Mouse (Mus musculus) CH12.LX (cell line): ENCODE measurements around the gene Tor1a.
A peak's percentile ranks its signal among the peaks of the same experiment; 100 is the strongest.

Experiments
- CHD1 ChIP-seq: IDR thresholded peaks from 2 replicates; pipeline ENCODE4 v1.6.1; 2012; ENCODE audit warnings: low read depth, low read length, improper control_type of control experiment, inconsistent platforms
- CTCF ChIP-seq, 2 experiments: IDR thresholded peaks in 1 of 2; conservative IDR thresholded peaks in 1 of 2; 2 replicates each; pipeline ENCODE4 v1.5.1; 2011 to 2012; ENCODE audit warnings: low read depth in 2 of 2, low read length in 2 of 2, improper control_type of control experiment in 1 of 2, inconsistent platforms in 1 of 2, mild to moderate bottlenecking in 1 of 2, moderate library complexity in 1 of 2
- GABPA ChIP-seq: IDR thresholded peaks from 2 replicates; pipeline ENCODE4 v1.6.1; 2012; ENCODE audit warnings: low read depth, low read length, improper control_type of control experiment, inconsistent platforms; ENCODE audit not compliant: insufficient replicate concordance
- JUN ChIP-seq: IDR thresholded peaks from 2 replicates; pipeline ENCODE4 v1.6.1; 2011; ENCODE audit warnings: low read depth, mild to moderate bottlenecking, low read length, improper control_type of control experiment, moderate library complexity; ENCODE audit not compliant: insufficient read depth
- JUND ChIP-seq: conservative IDR thresholded peaks from 2 replicates; pipeline ENCODE4 v1.6.1; 2011; ENCODE audit warnings: low read depth, low read length, improper control_type of control experiment
- MEF2A ChIP-seq: IDR thresholded peaks from 2 replicates; pipeline ENCODE4 v1.6.1; 2014; ENCODE audit warnings: low read depth, mild to moderate bottlenecking, inconsistent platforms, low read length, improper control_type of control experiment, borderline replicate concordance
- POLR2A ChIP-seq: IDR thresholded peaks from 2 replicates; pipeline ENCODE4 v1.6.1; 2011; ENCODE audit warnings: low read depth, mild to moderate bottlenecking, improper control_type of control experiment, low read length
- POLR2AphosphoS2 ChIP-seq: IDR thresholded peaks from 2 replicates; pipeline ENCODE4 v1.6.1; 2011; ENCODE audit warnings: low read depth, low read length, improper control_type of control experiment
- SIN3A ChIP-seq: IDR thresholded peaks from 2 replicates; pipeline ENCODE4 v1.6.1; 2012; ENCODE audit warnings: low read length, improper control_type of control experiment, inconsistent platforms
- USF1 ChIP-seq: IDR thresholded peaks from 2 replicates; pipeline ENCODE4 v1.6.1; 2014; ENCODE audit warnings: low read depth, mild to moderate bottlenecking, inconsistent platforms, low read length, improper control_type of control experiment
- ZMIZ1 ChIP-seq: IDR thresholded peaks from 2 replicates; pipeline ENCODE4 v1.6.1; 2012; ENCODE audit warnings: low read depth, mild to moderate bottlenecking, inconsistent platforms, low read length, improper control_type of control experiment
- ZNF384 ChIP-seq: IDR thresholded peaks from 2 replicates; pipeline ENCODE4 v1.6.1; 2012; ENCODE audit warnings: low read depth, low read length, improper control_type of control experiment, inconsistent platforms

DNA sequence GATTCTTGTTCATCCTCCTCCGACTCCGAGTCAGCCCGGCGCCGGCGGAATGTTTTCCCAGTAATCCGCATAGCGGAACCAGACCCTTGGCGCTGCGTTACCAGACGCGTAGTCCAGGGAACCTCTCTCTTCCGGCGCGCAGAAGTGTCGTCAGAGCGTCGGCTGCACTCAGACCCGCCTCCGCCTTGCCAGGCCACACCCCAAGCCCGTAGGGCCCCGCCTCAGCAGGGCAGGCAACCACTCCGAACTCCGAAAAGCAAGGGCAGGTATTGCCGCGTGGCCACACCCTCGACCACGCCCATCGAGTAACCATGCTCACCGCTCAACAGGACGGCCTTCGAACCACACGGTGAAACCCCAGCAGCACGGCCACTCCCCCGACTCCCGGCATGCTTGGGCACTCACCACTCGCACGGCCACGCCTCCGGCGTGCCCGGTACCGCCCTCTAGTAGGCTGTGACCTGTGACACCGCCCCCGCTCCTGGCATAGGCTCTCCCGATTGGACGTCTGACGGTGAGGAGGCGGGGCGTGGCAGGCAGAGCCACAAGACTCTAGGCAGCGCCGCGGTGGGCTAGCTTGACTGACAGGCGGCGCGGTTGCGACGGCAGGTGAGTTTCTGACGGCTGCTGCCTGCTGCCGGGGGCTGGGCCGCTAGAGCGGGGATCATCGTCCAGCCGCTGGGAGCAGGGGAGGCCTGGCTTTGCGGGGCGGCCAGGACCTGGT is 14.2 kb upstream of the Tor1a start, which contains the start of the genes BC005624 and Usp20:
- TF ChIP-seq ZMIZ1, result 0 out of 2 replicates have a peak, but pooled peaks have one; percentile 59
- peak in 1 of 2 experiments; percentile 15; a peak in 2 of 4 replicates for TF ChIP-seq CTCF (conservative IDR thresholded peaks at IDR 0.05 in 1 of 2, IDR thresholded peaks at IDR 0.05 in 1 of 2; ENCODE audit: low read depth in 2 of 2, low read length in 2 of 2)
- TF ChIP-seq CHD1, result no peak
- peak; percentile 17; the same call in 1 of the 2 replicates for TF ChIP-seq MEF2A
- no peak for TF ChIP-seq ZNF384
- TF ChIP-seq POLR2A, result peak; percentile 75
- TF ChIP-seq POLR2AphosphoS2, result peak; percentile 67; the same call in 1 of the 2 replicates
- no peak for TF ChIP-seq JUN
- peak; percentile 36; the same call in 1 of the 2 replicates for TF ChIP-seq USF1
- TF ChIP-seq GABPA, result no peak; the same call in 1 of the 2 replicates
- TF ChIP-seq SIN3A, result peak; percentile 100
- TF ChIP-seq JUND, result no peak
